Mouse (Mus musculus) spleen, postnatal 36 days (tissue): Measurements from ENCODE around the gene Gm36245.
"Not testable (repeated sequence)": the region's sequence is repeated elsewhere in the genome, so short reads cannot be mapped to it uniquely, and the experiment has no call there.

Source experiments
- DNase-seq, 2 experiments: peaks; one replicate each; pipeline ENCODE4 v3.0.0; 2022; ENCODE audit warnings: low spot score in 2 of 2, mixed read lengths in 1 of 2

The Gm36245 gene

GRCm38 (mm10) chr15:77598958-77599357 is at the start of gene Gm36245:
Gene Gm36245, plus strand, starts transcription at chr15:77599258.
- DNase-seq: no peak

GRCm38 (mm10) chr15:77561792-77562191 is 37.3 kb upstream of the Gm36245 start, which contains the start of gene 1700025B11Rik:
Gene 1700025B11Rik, minus strand, starts transcription at chr15:77561892.
- no peak for DNase-seq

- no peak for DNase-seq
Measured at GRCm38 (mm10) chr15:77563219-77563618, 35.8 kb upstream of the Gm36245 start.

- no peak for DNase-seq
Measured at GRCm38 (mm10) chr15:77578801-77579200, 20.3 kb upstream of the Gm36245 start.

- DNase-seq: no peak
Measured at GRCm38 (mm10) chr15:77579311-77579710, 19.7 kb upstream of the Gm36245 start.

GRCm38 (mm10) chr15:77581681-77582080 is 17.4 kb upstream of the Gm36245 start:
- DNase-seq: no peak

GRCm38 (mm10) chr15:77587026-77587425 is 12.0 kb upstream of the Gm36245 start:
- no peak for DNase-seq

GRCm38 (mm10) chr15:77588981-77589380 is 10.1 kb upstream of the Gm36245 start:
- no peak for DNase-seq

- no peak for DNase-seq
Measured at GRCm38 (mm10) chr15:77590881-77591280, 8.2 kb upstream of the Gm36245 start.

GRCm38 (mm10) chr15:77593557-77593956 is 5.5 kb upstream of the Gm36245 start:
- no peak for DNase-seq

- DNase-seq: no peak
Measured at GRCm38 (mm10) chr15:77595961-77596360, 3.1 kb upstream of the Gm36245 start, which contains the start of gene Apol10b. Gene Apol10b, minus strand, starts transcription at chr15:77596125.

- no peak for DNase-seq
Measured at GRCm38 (mm10) chr15:77598429-77598828, 629 bp upstream of the Gm36245 start.

GRCm38 (mm10) chr15:77606069-77606468 is 7.0 kb downstream of the Gm36245 start:
- DNase-seq: no peak

- DNase-seq: no peak
Measured at GRCm38 (mm10) chr15:77624710-77625109, 25.7 kb downstream of the Gm36245 start.

GRCm38 (mm10) chr15:77626471-77626870 is 27.4 kb downstream of the Gm36245 start:
- not testable (repeated sequence) for DNase-seq

- DNase-seq: not testable (repeated sequence)
Measured at GRCm38 (mm10) chr15:77628647-77629046, 29.6 kb downstream of the Gm36245 start.

GRCm38 (mm10) chr15:77629822-77630221 is 30.8 kb downstream of the Gm36245 start:
- DNase-seq: not testable (repeated sequence)

GRCm38 (mm10) chr15:77643176-77643575 is 44.1 kb downstream of the Gm36245 start, which contains the start of gene Apol11b:
Gene Apol11b, minus strand, starts transcription at chr15:77643286.
- DNase-seq: not testable (repeated sequence)

- DNase-seq: not testable (repeated sequence)
Measured at GRCm38 (mm10) chr15:77651143-77651542, 52.1 kb downstream of the Gm36245 start.
